Mouse (Mus musculus) urinary bladder, postnatal 36 days (tissue): Measurements from ENCODE around the gene Slc1a3.
"Not testable (repeated sequence)": the region's sequence is repeated elsewhere in the genome, so short reads cannot be mapped to it uniquely, and the experiment has no call there.

ENCODE experiments used
- DNase-seq, 2 experiments: peaks; one replicate each; pipeline ENCODE4 v3.0.0; 2022; ENCODE audit warnings: low spot score in 2 of 2, mixed read lengths in 1 of 2

Slc1a3 gene

GRCm38 (mm10) chr15:8706613-8707012 lies 4.0 kb downstream of the Slc1a3 start:
- no peak for DNase-seq

- DNase-seq: peak in 1 of 2 experiments; percentile 36
Observed at GRCm38 (mm10) chr15:8706178-8706577, 4.4 kb downstream of the Slc1a3 start.

GRCm38 (mm10) chr15:8705560-8705959 lies 5.0 kb downstream of the Slc1a3 start:
- not testable (repeated sequence) for DNase-seq

GRCm38 (mm10) chr15:8697976-8698375 lies 12.6 kb downstream of the Slc1a3 start:
- DNase-seq: no peak

- no peak for DNase-seq
Observed at GRCm38 (mm10) chr15:8697500-8697899, 13.1 kb downstream of the Slc1a3 start.

GRCm38 (mm10) chr15:8690141-8690540 lies 20.4 kb downstream of the Slc1a3 start:
- not testable (repeated sequence) for DNase-seq

GRCm38 (mm10) chr15:8686846-8687245 lies 23.7 kb downstream of the Slc1a3 start:
- DNase-seq: peak; percentile 28 to 45

- DNase-seq: no peak
Observed at GRCm38 (mm10) chr15:8685506-8685905, 25.1 kb downstream of the Slc1a3 start.

- no peak for DNase-seq
Observed at GRCm38 (mm10) chr15:8684263-8684662, 26.3 kb downstream of the Slc1a3 start.

GRCm38 (mm10) chr15:8682871-8683270 lies 27.7 kb downstream of the Slc1a3 start:
- no peak for DNase-seq

GRCm38 (mm10) chr15:8682421-8682820 lies 28.1 kb downstream of the Slc1a3 start:
- no peak for DNase-seq

- no peak for DNase-seq
Observed at GRCm38 (mm10) chr15:8681971-8682370, 28.6 kb downstream of the Slc1a3 start.

- no peak for DNase-seq
Observed at GRCm38 (mm10) chr15:8681009-8681408, 29.6 kb downstream of the Slc1a3 start.

GRCm38 (mm10) chr15:8676959-8677358 lies 33.6 kb downstream of the Slc1a3 start:
- no peak for DNase-seq

- no peak for DNase-seq
Observed at GRCm38 (mm10) chr15:8676211-8676691, 34.3 kb downstream of the Slc1a3 start.

- no peak for DNase-seq
Observed at GRCm38 (mm10) chr15:8675616-8676015, 34.9 kb downstream of the Slc1a3 start.

- DNase-seq: no peak
Observed at GRCm38 (mm10) chr15:8672532-8672931, 38.0 kb downstream of the Slc1a3 start.

- DNase-seq: no peak
Observed at GRCm38 (mm10) chr15:8667849-8668522, 42.6 kb downstream of the Slc1a3 start.

- no peak for DNase-seq
Observed at GRCm38 (mm10) chr15:8665675-8666350, 44.8 kb downstream of the Slc1a3 start.

GRCm38 (mm10) chr15:8663348-8664099 lies 47.0 kb downstream of the Slc1a3 start:
- DNase-seq: peak in 1 of 2 experiments; percentile 65

- DNase-seq: no peak
Observed at GRCm38 (mm10) chr15:8661856-8662255, 48.7 kb downstream of the Slc1a3 start.

- no peak for DNase-seq
Observed at GRCm38 (mm10) chr15:8659977-8660376, 50.6 kb downstream of the Slc1a3 start.
